Mouse (Mus musculus): ENCODE results near the gene Gm38655. TPM values are rescaled to one million over a fixed set of nuclear protein-coding genes. Genes with fewer than 3 reads are reported as not detected.

Gm38655 gene
- polyA plus RNA-seq, 1 experiment from 2014 or later: 6.0 TPM

- Histone ChIP-seq H3K4me3 (ENCODE audit: low read depth, low read length) (no peak overlapping the region), H3K27me3 (ENCODE audit: control insufficient read depth, insufficient read depth, low read length) (no peaks in the 10 kb centered on the region), H3K36me3 (ENCODE audit: control insufficient read depth, insufficient read depth, low read length) (no peaks in the 10 kb centered on the region), H3K9me3 (ENCODE audit: control insufficient read depth, low read length) (no peaks in the 10 kb centered on the region), H3K4me1 (replicated peaks; ENCODE audit: control insufficient read depth, insufficient read depth) (no peaks in the 10 kb centered on the region), H3K9ac (ENCODE audit: low read length) (no peak overlapping the region), H3K27ac (replicated peaks) (no peak overlapping the region), H3K4me2 (replicated peaks; ENCODE audit: low read depth) (no peak overlapping the region)
- 30% methylated on average over 6 of the region's 6 CpGs for WGBS
- ATAC-seq (ENCODE audit: low FRiP score, low TSS enrichment): no peak
- no peak for DNase-seq (ENCODE audit: low spot score)
- TF ChIP-seq EP300 (optimal IDR thresholded peaks at IDR 0.05): no peak
- no peak for TF ChIP-seq CTCF (IDR thresholded peaks at IDR 0.05; ENCODE audit: low read depth)
Observed at GRCm38 (mm10) chr17:25165970-25166671, 9.2 kb downstream of the Gm38655 start.

- 89% methylated on average over 3 of the region's 3 CpGs for whole genome bisulfite sequencing
- H3K27me3 ChIP-seq (ENCODE audit: control insufficient read depth, insufficient read depth, low read length): no peaks in the 10 kb centered on the region
- no peaks in the 10 kb centered on the region for H3K9me3 ChIP-seq (ENCODE audit: control insufficient read depth, low read length)
- ATAC-seq (ENCODE audit: low FRiP score, low TSS enrichment) (no peak), DNase-seq (ENCODE audit: low spot score) (no peak)
- H3K9ac ChIP-seq (ENCODE audit: low read length): no peak overlapping the region
- TF ChIP-seq CTCF (IDR thresholded peaks at IDR 0.05; ENCODE audit: low read depth): no peak
- no peak for TF ChIP-seq EP300 (optimal IDR thresholded peaks at IDR 0.05)
- H3K4me1 ChIP-seq (replicated peaks; ENCODE audit: control insufficient read depth, insufficient read depth): no peaks in the 10 kb centered on the region
- H3K4me2 ChIP-seq (replicated peaks; ENCODE audit: low read depth): no peak overlapping the region
- H3K36me3 ChIP-seq (ENCODE audit: control insufficient read depth, insufficient read depth, low read length): no peaks in the 10 kb centered on the region; the same call in 1 of the 2 replicates
- no peak overlapping the region for H3K27ac ChIP-seq (replicated peaks)
- no peak overlapping the region for H3K4me3 ChIP-seq (ENCODE audit: low read depth, low read length)
Observed at GRCm38 (mm10) chr17:25164770-25165169, 10.5 kb downstream of the Gm38655 start.

- no peak overlapping the region for H3K9ac ChIP-seq (ENCODE audit: low read length)
- 52% methylated on average over 7 of the region's 7 CpGs for WGBS
- H3K36me3 ChIP-seq (ENCODE audit: control insufficient read depth, insufficient read depth, low read length): no peaks in the 10 kb centered on the region; the same call in 1 of the 2 replicates
- H3K27me3 ChIP-seq (ENCODE audit: control insufficient read depth, insufficient read depth, low read length): no peaks in the 10 kb centered on the region
- H3K9me3 ChIP-seq (ENCODE audit: control insufficient read depth, low read length): no peaks in the 10 kb centered on the region
- no peak overlapping the region for H3K27ac ChIP-seq (replicated peaks)
- no peak for TF ChIP-seq CTCF (IDR thresholded peaks at IDR 0.05; ENCODE audit: low read depth)
- no peak for TF ChIP-seq EP300 (optimal IDR thresholded peaks at IDR 0.05)
- ATAC-seq (ENCODE audit: low FRiP score, low TSS enrichment) (peak; percentile 58), DNase-seq (ENCODE audit: low spot score) (no peak)
- H3K4me1 ChIP-seq (replicated peaks; ENCODE audit: control insufficient read depth, insufficient read depth): no peaks in the 10 kb centered on the region
- H3K4me2 ChIP-seq (replicated peaks; ENCODE audit: low read depth): no peak overlapping the region
- no peak overlapping the region for H3K4me3 ChIP-seq (ENCODE audit: low read depth, low read length)
Observed at GRCm38 (mm10) chr17:25163387-25163786, 11.9 kb downstream of the Gm38655 start.

GRCm38 (mm10) chr17:25162161-25162560 lies 13.1 kb downstream of the Gm38655 start, which contains the start of gene Ccdc154:
Gene Ccdc154 (plus strand): TSS chr17:25162461.
- Histone ChIP-seq H3K36me3 (ENCODE audit: control insufficient read depth, insufficient read depth, low read length) (peaks cover 3% of the 10 kb centered on the region; the same call in 1 of the 2 replicates), H3K27me3 (ENCODE audit: control insufficient read depth, insufficient read depth, low read length) (no peaks in the 10 kb centered on the region), H3K4me1 (replicated peaks; ENCODE audit: control insufficient read depth, insufficient read depth) (no peaks in the 10 kb centered on the region), H3K4me3 (ENCODE audit: low read depth, low read length) (no peak within 1 kb of the TSS), H3K4me2 (replicated peaks; ENCODE audit: low read depth) (no peak within 1 kb of the TSS), H3K9ac (ENCODE audit: low read length) (no peak within 1 kb of the TSS), H3K9me3 (ENCODE audit: control insufficient read depth, low read length) (no peaks in the 10 kb centered on the region), H3K27ac (replicated peaks) (no peak within 1 kb of the TSS)
- DNase-seq (ENCODE audit: low spot score) (no peak), ATAC-seq (ENCODE audit: low FRiP score, low TSS enrichment) (no peak)
- WGBS: 92% methylated on average over 1 of the region's 1 CpGs
- TF ChIP-seq CTCF (IDR thresholded peaks at IDR 0.05; ENCODE audit: low read depth): no peak

- WGBS: 60% methylated on average over 4 of the region's 4 CpGs
- no peak overlapping the region for H3K27ac ChIP-seq (replicated peaks)
- no peaks in the 10 kb centered on the region for H3K27me3 ChIP-seq (ENCODE audit: control insufficient read depth, insufficient read depth, low read length)
- H3K4me1 ChIP-seq (replicated peaks; ENCODE audit: control insufficient read depth, insufficient read depth): no peaks in the 10 kb centered on the region
- DNase-seq (ENCODE audit: low spot score) (no peak), ATAC-seq (ENCODE audit: low FRiP score, low TSS enrichment) (no peak)
- H3K9me3 ChIP-seq (ENCODE audit: control insufficient read depth, low read length): no peaks in the 10 kb centered on the region
- H3K4me2 ChIP-seq (replicated peaks; ENCODE audit: low read depth): no peak overlapping the region
- H3K4me3 ChIP-seq (ENCODE audit: low read depth, low read length): no peak overlapping the region
- no peak overlapping the region for H3K9ac ChIP-seq (ENCODE audit: low read length)
- TF ChIP-seq EP300 (optimal IDR thresholded peaks at IDR 0.05): no peak
- TF ChIP-seq CTCF (IDR thresholded peaks at IDR 0.05; ENCODE audit: low read depth): peak; percentile 65
- H3K36me3 ChIP-seq (ENCODE audit: control insufficient read depth, insufficient read depth, low read length): no peaks in the 10 kb centered on the region
Observed at GRCm38 (mm10) chr17:25139960-25140359, 35.3 kb downstream of the Gm38655 start.

- WGBS: 86% methylated on average over 1 of the region's 1 CpGs
- Histone ChIP-seq H3K4me2 (replicated peaks; ENCODE audit: low read depth) (no peak overlapping the region), H3K9me3 (ENCODE audit: control insufficient read depth, low read length) (no peaks in the 10 kb centered on the region), H3K36me3 (ENCODE audit: control insufficient read depth, insufficient read depth, low read length) (no peaks in the 10 kb centered on the region), H3K27ac (replicated peaks) (no peak overlapping the region), H3K9ac (ENCODE audit: low read length) (no peak overlapping the region), H3K27me3 (ENCODE audit: control insufficient read depth, insufficient read depth, low read length) (no peaks in the 10 kb centered on the region), H3K4me3 (ENCODE audit: low read depth, low read length) (no peak overlapping the region), H3K4me1 (replicated peaks; ENCODE audit: control insufficient read depth, insufficient read depth) (no peaks in the 10 kb centered on the region)
- TF ChIP-seq EP300 (optimal IDR thresholded peaks at IDR 0.05) (no peak), CTCF (IDR thresholded peaks at IDR 0.05; ENCODE audit: low read depth) (no peak)
- no peak for ATAC-seq (ENCODE audit: low FRiP score, low TSS enrichment)
- no peak for DNase-seq (ENCODE audit: low spot score)
Observed at GRCm38 (mm10) chr17:25138803-25139202, 36.5 kb downstream of the Gm38655 start.

All from stomach, postnatal 0 days (tissue).